Mouse (Mus musculus) thymus, adult 2 months (tissue): ENCODE measurements around the gene Gipr. TPM values are rescaled to one million over a fixed set of nuclear protein-coding genes. Genes with fewer than 3 reads are reported as not detected.
A peak's percentile ranks its signal among the peaks of the same experiment; 100 is the strongest.

Experiments
- DNase-seq: peaks from one replicate; pipeline ENCODE4 v3.0.0; 2021
- H3K27ac ChIP-seq: fragments of 200-500 bp; 2 replicates; pipeline ENCODE4 v1.5.1; 2012; ENCODE audit warnings: low read length, control low read depth; ENCODE audit not compliant: control insufficient read depth, insufficient read depth
- H3K27me3 ChIP-seq: fragments of 200-500 bp; 2 replicates; pipeline ENCODE4 v1.6.1; 2012; ENCODE audit warnings: mild to moderate bottlenecking, low read length, moderate library complexity, mixed read lengths; ENCODE audit not compliant: control insufficient read depth, insufficient read depth
- H3K36me3 ChIP-seq: fragments of 200-500 bp; 2 replicates; pipeline ENCODE4 v1.6.1; 2012; ENCODE audit warnings: mild to moderate bottlenecking, low read length, moderate library complexity; ENCODE audit not compliant: control insufficient read depth, insufficient read depth
- H3K4me1 ChIP-seq: fragments of 200-500 bp; replicated peaks from 2 replicates; pipeline ENCODE4 v1.6.1; 2012; ENCODE audit warnings: low read length; ENCODE audit not compliant: control insufficient read depth, insufficient read depth
- H3K4me3 ChIP-seq: fragments of 200-500 bp; 2 replicates; pipeline ENCODE4 v1.5.1; 2012; ENCODE audit warnings: mild to moderate bottlenecking, low read length, control low read depth, moderate library complexity; ENCODE audit not compliant: control insufficient read depth, insufficient read depth
- CTCF ChIP-seq: fragments of 200-500 bp; IDR thresholded peaks from 2 replicates; pipeline ENCODE4 v1.5.1; 2012; ENCODE audit warnings: mild to moderate bottlenecking, control low read depth, low read length, moderate library complexity, borderline replicate concordance; ENCODE audit not compliant: control insufficient read depth, poor library complexity, insufficient read depth; ENCODE audit errors: extremely low read depth
- POLR2A ChIP-seq: fragments of 200-500 bp; IDR thresholded peaks from 2 replicates; pipeline ENCODE4 v1.6.1; 2012; ENCODE audit warnings: mild to moderate bottlenecking, low read length, control low read depth, moderate library complexity; ENCODE audit not compliant: control insufficient read depth, poor library complexity, insufficient read depth; ENCODE audit errors: extremely low read depth
- WGBS: fragments of 180-500 bp; shearing (Covaris S2); methylation state at CpG from one replicate; pipeline ENCODE4 v1.1.7; 2018; 5-methylcytosine and 5-hydroxymethylcytosine counted together
- polyA plus RNA-seq: library from polyadenylated mRNA; depleted of rRNA; stranded (reverse); fragments of >200 nt; gene quantifications from 2 replicates; pipeline ENCODE4 v1.2.3, GENCODE M21; 2012

The Gipr gene
- polyA plus RNA-seq, 1 experiment: 0.73 TPM

DNA sequence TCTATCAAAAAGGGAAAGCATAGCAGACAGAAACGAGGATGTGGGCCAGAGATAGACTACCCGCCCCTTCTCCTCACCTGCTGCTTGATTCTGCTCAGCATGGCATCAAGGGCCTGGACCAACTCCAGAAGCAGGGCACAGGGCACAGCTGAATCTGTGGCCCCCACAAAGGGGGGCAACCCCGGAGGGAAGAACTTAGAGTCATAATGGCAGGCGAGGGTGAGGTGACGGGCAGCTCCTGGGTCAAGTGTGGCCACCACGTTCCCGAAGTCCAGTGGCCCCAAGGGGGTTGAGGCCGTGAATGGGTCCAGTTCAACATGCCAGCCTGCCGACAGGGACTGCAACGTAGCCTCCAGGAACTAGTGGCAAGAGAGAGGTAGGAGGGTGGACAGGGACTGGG is 19.1 kb downstream of the Gipr start:
- Histone ChIP-seq H3K27ac (no peak overlapping the region), H3K4me3 (no peak overlapping the region), H3K36me3 (no peaks in the 10 kb centered on the region), H3K4me1 (peaks cover 8% of the 10 kb centered on the region), H3K27me3 (no peaks in the 10 kb centered on the region)
- DNase-seq: no peak
- WGBS: 92% methylated on average over 10 of the region's 10 CpGs
- no peak for TF ChIP-seq POLR2A
- TF ChIP-seq CTCF: no peak

DNA sequence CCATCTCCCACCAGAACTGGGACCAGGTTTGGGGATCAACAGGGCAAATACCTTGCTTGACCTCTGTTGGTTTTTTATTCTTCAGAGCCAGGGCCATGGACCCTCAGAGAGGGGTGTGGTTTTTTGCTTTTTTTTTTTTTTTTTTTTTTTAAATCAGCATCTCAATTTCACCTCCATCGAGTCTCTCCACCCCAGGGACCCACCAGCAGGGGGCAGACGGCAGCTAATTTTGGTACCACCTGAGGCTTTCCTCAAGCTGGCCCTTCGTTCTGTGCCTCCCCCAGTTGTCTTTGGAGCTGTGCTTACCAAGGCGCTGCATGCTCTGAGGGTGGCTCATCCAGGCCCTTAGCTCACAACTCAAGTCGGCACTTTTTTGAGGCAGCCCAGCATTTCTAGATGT is 28.5 kb downstream of the Gipr start:
- 60% methylated on average over 5 of the region's 5 CpGs for WGBS
- DNase-seq: peak; percentile 70
- Histone ChIP-seq H3K27me3 (no peaks in the 10 kb centered on the region), H3K4me1 (peaks cover 12% of the 10 kb centered on the region), H3K27ac (no peak overlapping the region), H3K4me3 (no peak overlapping the region), H3K36me3 (peaks cover 21% of the 10 kb centered on the region; the same call in 1 of the 2 replicates)
- TF ChIP-seq POLR2A (no peak), CTCF (0 out of 2 replicates have a peak, but pooled peaks have one; percentile 54)

DNA sequence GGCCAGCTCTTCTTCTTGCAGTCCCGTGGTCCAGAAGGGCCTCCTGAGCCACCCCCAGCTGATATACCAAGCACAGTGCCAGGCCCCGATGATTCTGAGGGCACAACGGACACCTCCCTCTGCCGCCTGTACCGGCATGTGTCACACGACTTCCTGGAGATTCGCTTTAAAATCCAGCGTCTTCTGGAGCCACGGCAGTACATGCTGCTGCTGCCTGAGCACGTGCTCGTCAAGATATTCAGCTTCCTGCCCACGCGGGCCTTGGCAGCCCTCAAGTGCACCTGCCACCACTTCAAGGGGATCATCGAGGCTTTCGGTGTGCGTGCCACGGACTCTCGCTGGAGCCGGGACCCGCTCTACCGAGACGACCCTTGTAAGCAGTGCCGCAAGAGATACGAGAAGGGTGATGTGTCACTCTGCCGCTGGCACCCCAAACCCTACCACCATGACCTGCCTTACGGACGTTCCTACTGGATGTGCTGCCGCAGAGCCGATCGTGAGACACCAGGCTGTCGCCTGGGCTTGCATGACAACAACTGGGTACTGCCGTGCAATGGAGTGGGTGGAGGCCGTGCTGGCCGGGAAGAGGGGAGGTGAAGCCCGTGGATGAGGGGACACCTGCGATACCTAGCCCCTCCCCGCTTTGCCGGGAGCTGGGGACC is 29.1 kb downstream of the Gipr start:
- no peak for DNase-seq
- WGBS: 50% methylated on average over 38 of the region's 38 CpGs
- Histone ChIP-seq H3K4me3 (no peak overlapping the region), H3K27me3 (no peaks in the 10 kb centered on the region), H3K4me1 (peaks cover 13% of the 10 kb centered on the region), H3K36me3 (peaks cover 21% of the 10 kb centered on the region; the same call in 1 of the 2 replicates), H3K27ac (no peak overlapping the region)
- TF ChIP-seq CTCF: no peak

DNA sequence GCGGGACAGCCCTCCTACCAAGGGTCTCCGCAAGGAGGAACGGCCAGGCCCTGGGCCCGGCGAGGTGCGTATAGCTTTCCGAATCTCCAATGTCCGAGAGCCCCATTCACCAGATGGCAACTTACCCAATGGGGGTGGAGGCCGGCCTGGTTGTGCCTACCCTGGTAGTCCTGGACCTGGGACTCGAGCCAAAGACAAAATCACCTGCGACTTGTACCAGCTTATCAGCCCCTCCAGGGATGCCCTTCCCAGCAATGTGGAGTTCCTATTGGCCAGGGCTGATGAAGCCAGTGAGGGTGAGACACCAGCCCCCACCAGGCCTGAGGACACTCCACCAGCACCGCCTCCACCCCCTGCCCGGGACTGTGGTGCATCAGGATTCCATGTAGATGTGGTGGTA is 29.8 kb downstream of the Gipr start:
- no peak overlapping the region for H3K4me3 ChIP-seq
- H3K36me3 ChIP-seq: peaks cover 21% of the 10 kb centered on the region; the same call in 1 of the 2 replicates
- H3K27ac ChIP-seq: no peak overlapping the region
- H3K4me1 ChIP-seq: peaks cover 16% of the 10 kb centered on the region
- no peak for DNase-seq
- TF ChIP-seq CTCF: no peak
- no peak for TF ChIP-seq POLR2A
- H3K27me3 ChIP-seq: no peaks in the 10 kb centered on the region
- WGBS: 98% methylated on average over 13 of the region's 13 CpGs

DNA sequence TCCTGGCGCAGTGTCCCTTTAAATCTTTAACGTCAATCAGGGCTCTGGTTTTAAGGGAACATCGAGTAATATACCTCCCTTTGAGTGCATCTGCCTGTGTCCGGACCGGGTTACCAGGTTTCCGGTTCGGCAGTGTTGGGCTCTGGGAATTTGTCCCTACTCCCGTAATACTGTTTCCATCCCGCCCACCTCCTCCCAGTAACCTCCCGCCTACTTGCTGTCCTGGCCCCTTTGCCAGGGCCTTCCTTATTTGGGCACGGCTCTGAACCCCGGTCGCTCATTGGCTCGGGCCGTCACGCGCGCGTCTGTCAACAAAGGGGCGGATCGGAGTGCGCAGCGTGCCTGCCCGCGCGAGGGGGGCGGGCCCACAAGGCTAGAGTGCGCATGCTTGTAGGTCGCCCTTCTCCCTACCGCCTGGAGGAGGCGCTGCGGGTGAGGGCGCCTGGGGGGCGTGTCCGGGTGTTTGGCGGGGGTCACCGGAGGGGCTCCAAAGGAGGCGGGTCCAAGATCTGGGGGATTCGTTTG is 34.5 kb downstream of the Gipr start:
- no peaks in the 10 kb centered on the region for H3K27me3 ChIP-seq
- no peak overlapping the region for H3K27ac ChIP-seq
- H3K4me1 ChIP-seq: peaks cover 10% of the 10 kb centered on the region
- WGBS: 1% methylated on average over 39 of the region's 39 CpGs
- H3K36me3 ChIP-seq: peaks cover 10% of the 10 kb centered on the region; the same call in 1 of the 2 replicates
- TF ChIP-seq CTCF: peak; percentile 90
- 0 out of 2 replicates have a peak, but pooled peaks have one; percentile 42 for TF ChIP-seq POLR2A
- H3K4me3 ChIP-seq: peak overlapping the region; percentile 42
- DNase-seq: peak; percentile 92

DNA sequence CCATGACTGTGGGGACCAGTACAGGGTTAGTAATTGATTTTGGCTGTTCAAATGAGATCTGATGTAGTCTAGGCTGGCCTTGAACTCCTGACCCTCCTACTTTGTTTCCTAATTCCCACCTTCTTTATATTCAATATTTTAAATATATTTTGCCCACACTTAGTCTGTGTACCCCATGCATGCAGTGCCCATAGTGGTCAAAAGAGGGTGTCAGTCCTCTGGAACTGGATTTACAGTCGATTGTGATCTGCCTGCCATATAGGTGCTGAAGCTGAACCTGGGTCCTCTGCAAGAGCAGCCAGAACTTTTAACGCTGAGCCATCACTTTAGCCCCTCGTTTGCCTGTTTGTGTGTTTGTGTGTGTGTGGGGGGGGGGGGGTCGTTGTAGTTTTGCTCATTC is 35.3 kb downstream of the Gipr start:
- DNase-seq: no peak

DNA sequence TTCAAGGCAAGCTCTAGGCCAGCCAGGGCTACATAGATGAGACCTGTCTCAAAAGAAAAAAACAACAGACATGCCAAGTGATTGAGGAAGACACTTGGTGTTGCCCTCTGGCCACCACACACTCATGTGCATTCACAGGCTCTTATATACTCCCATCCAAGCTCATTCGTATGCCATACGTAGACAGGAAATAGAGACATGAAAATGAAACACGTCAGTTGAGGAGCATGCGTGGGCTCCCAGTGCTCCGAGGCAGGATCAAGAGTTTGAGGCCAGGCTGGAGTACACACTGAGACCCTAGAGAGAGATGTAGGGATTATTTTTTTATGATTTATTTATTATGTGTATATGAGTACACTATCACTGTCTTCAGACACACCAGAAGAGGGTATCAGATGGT is 36.5 kb downstream of the Gipr start:
- 93% methylated on average over 5 of the region's 5 CpGs for WGBS
- no peak overlapping the region for H3K27ac ChIP-seq
- no peak overlapping the region for H3K4me3 ChIP-seq
- DNase-seq: no peak
- H3K36me3 ChIP-seq: no peaks in the 10 kb centered on the region
- H3K4me1 ChIP-seq: peaks cover 6% of the 10 kb centered on the region
- TF ChIP-seq POLR2A: no peak
- no peak for TF ChIP-seq CTCF
- H3K27me3 ChIP-seq: no peaks in the 10 kb centered on the region

More for the DNA sequence above, 35.3 kb downstream of the Gipr start:
- Histone ChIP-seq H3K4me3 (no peak overlapping the region), H3K27ac (no peak overlapping the region), H3K4me1 (peaks cover 6% of the 10 kb centered on the region), H3K36me3 (peaks cover 3% of the 10 kb centered on the region; the same call in 1 of the 2 replicates), H3K27me3 (no peaks in the 10 kb centered on the region)
- TF ChIP-seq POLR2A (no peak), CTCF (no peak)
- WGBS: 45% methylated on average over 4 of the region's 4 CpGs
